In the genomic region with DNA sequence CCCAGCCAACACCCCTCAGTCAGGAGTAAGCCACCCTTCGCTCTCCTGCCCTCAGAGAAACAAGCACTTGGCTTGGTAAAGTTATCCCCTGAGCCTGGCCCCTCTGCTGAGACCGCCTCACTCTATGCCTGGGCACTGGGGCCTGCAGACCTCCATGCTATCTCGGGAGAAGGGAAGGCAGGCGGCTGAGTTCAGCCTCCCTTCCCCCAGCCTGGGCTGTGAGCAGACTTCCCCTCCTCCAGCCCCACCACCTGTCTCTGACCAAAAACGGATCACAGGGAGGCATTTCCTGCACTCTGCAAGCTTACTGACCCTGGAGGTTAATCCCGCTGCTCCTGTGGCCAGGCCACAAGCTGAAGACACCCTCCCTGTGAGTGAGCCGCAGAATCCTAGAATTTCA, we compare ENCODE assay signal across 8 mouse cellular contexts.
DNase-seq lines count a peak whose midpoint lies in the region; ATAC-seq and TF ChIP-seq lines count a peak whose summit lies in the region.

No protein-coding gene starts in this region.

- TF ChIP-seq EP300 in lung, postnatal 0 days (IDR thresholded peaks at IDR 0.05): no peak

- no peak overlapping the region for H3K9ac ChIP-seq in intestine, embryonic 14.5 days (ENCODE audit: low read length)
- no peak overlapping the region for H3K9ac ChIP-seq in intestine, postnatal 0 days (ENCODE audit: low read depth, low read length)
- H3K9ac ChIP-seq in kidney, postnatal 0 days (ENCODE audit: low read depth, low read length): peak overlapping the region; percentile 8; the same call in 1 of the 2 replicates
- H3K9ac ChIP-seq in lung, postnatal 0 days (replicated peaks; ENCODE audit: low read depth): no peak overlapping the region

- DNase-seq in intestine, embryonic 14.5 days (ENCODE audit: low spot score): no peak
- peak; percentile 81 for DNase-seq in embryo, embryonic 10 days (ENCODE audit: low spot score)
- DNase-seq in kidney, postnatal 0 days (ENCODE audit: low spot score): peak; percentile 65
- peak; percentile 34 for DNase-seq in retina, adult 2 months (ENCODE audit: low read depth, low spot score)
- no peak for DNase-seq in lung, postnatal 0 days (ENCODE audit: low spot score)
- DNase-seq in adrenal gland, postnatal 4 days (ENCODE audit: low spot score in 2 of 2): no peak
- DNase-seq in gastrocnemius, adult 18-20 months (ENCODE audit: low spot score): no peak

- H3K27me3 ChIP-seq in intestine, embryonic 14.5 days (replicated peaks; ENCODE audit: control insufficient read depth, insufficient read depth, low read length): no peaks in the 10 kb centered on the region
- no peaks in the 10 kb centered on the region for H3K27me3 ChIP-seq in intestine, postnatal 0 days (replicated peaks; ENCODE audit: control insufficient read depth, insufficient read depth, low read length)
- no peaks in the 10 kb centered on the region for H3K27me3 ChIP-seq in kidney, postnatal 0 days (ENCODE audit: insufficient read depth, low read length)
- no peaks in the 10 kb centered on the region for H3K27me3 ChIP-seq in lung, postnatal 0 days (replicated peaks; ENCODE audit: insufficient read depth, low read length)

- whole genome bisulfite sequencing in intestine, embryonic 14.5 days: 20% methylated on average over 7 of the region's 7 CpGs
- WGBS in intestine, postnatal 0 days: 42% methylated on average over 7 of the region's 7 CpGs
- 23% methylated on average over 7 of the region's 7 CpGs for WGBS in kidney, postnatal 0 days
- WGBS in lung, postnatal 0 days: 45% methylated on average over 7 of the region's 7 CpGs

- H3K4me1 ChIP-seq in intestine, embryonic 14.5 days (replicated peaks; ENCODE audit: control insufficient read depth, insufficient read depth, low read length): peaks cover 17% of the 10 kb centered on the region
- H3K4me1 ChIP-seq in intestine, postnatal 0 days (replicated peaks; ENCODE audit: control insufficient read depth, insufficient read depth, low read length): no peaks in the 10 kb centered on the region
- H3K4me1 ChIP-seq in kidney, postnatal 0 days (replicated peaks; ENCODE audit: insufficient read depth, low read length): peaks cover 23% of the 10 kb centered on the region
- H3K4me1 ChIP-seq in lung, postnatal 0 days (ENCODE audit: insufficient read depth, low read depth, low read length): no peaks in the 10 kb centered on the region

- ATAC-seq in intestine, embryonic 14.5 days (replicated peaks; ENCODE audit: low FRiP score, low TSS enrichment, low read depth): 0 out of 2 replicates have a peak, but pooled peaks have one; percentile 51
- no peak for ATAC-seq in intestine, postnatal 0 days
- peak; percentile 68 for ATAC-seq in kidney, postnatal 0 days (replicated peaks; ENCODE audit: low FRiP score, low read depth)
- ATAC-seq in lung, postnatal 0 days: no peak

- no peaks in the 10 kb centered on the region for H3K9me3 ChIP-seq in intestine, embryonic 14.5 days (ENCODE audit: control insufficient read depth, low read length)
- no peaks in the 10 kb centered on the region for H3K9me3 ChIP-seq in intestine, postnatal 0 days (ENCODE audit: control insufficient read depth)
- no peaks in the 10 kb centered on the region for H3K9me3 ChIP-seq in kidney, postnatal 0 days (replicated peaks; ENCODE audit: low read length)
- H3K9me3 ChIP-seq in lung, postnatal 0 days (ENCODE audit: low read length): no peaks in the 10 kb centered on the region

- H3K4me2 ChIP-seq in intestine, embryonic 14.5 days (ENCODE audit: low read length): no peak overlapping the region
- no peak overlapping the region for H3K4me2 ChIP-seq in intestine, postnatal 0 days (replicated peaks; ENCODE audit: low read depth)
- H3K4me2 ChIP-seq in kidney, postnatal 0 days (ENCODE audit: low read length): no peak overlapping the region
- no peak overlapping the region for H3K4me2 ChIP-seq in lung, postnatal 0 days (replicated peaks; ENCODE audit: low read depth, low read length)

- H3K4me3 ChIP-seq in intestine, embryonic 14.5 days (ENCODE audit: low read depth, low read length): no peak overlapping the region
- no peak overlapping the region for H3K4me3 ChIP-seq in intestine, postnatal 0 days (ENCODE audit: low read depth, low read length)
- no peak overlapping the region for H3K4me3 ChIP-seq in kidney, postnatal 0 days (replicated peaks; ENCODE audit: low read depth, low read length)
- no peak overlapping the region for H3K4me3 ChIP-seq in lung, postnatal 0 days (ENCODE audit: low read depth, low read length)

- H3K36me3 ChIP-seq in intestine, embryonic 14.5 days (ENCODE audit: control insufficient read depth, insufficient read depth, low read length): peaks cover 6% of the 10 kb centered on the region; the same call in 1 of the 2 replicates
- H3K36me3 ChIP-seq in intestine, postnatal 0 days (ENCODE audit: control insufficient read depth, insufficient read depth): peaks cover 5% of the 10 kb centered on the region; the same call in 1 of the 2 replicates
- H3K36me3 ChIP-seq in kidney, postnatal 0 days (ENCODE audit: insufficient read depth, low read length): no peaks in the 10 kb centered on the region
- no peaks in the 10 kb centered on the region for H3K36me3 ChIP-seq in lung, postnatal 0 days (ENCODE audit: insufficient read depth, low read length)

- peak overlapping the region; percentile 29; the same call in 1 of the 2 replicates for H3K27ac ChIP-seq in intestine, embryonic 14.5 days (ENCODE audit: low read depth)
- H3K27ac ChIP-seq in intestine, postnatal 0 days (ENCODE audit: low read depth, low read length): no peak overlapping the region
- peak overlapping the region; percentile 42; the same call in 1 of the 2 replicates for H3K27ac ChIP-seq in kidney, postnatal 0 days
- no peak overlapping the region for H3K27ac ChIP-seq in lung, postnatal 0 days (ENCODE audit: low read length)

- TF ChIP-seq CTCF in intestine, postnatal 0 days (IDR thresholded peaks at IDR 0.05; ENCODE audit: low read depth): no peak
- TF ChIP-seq CTCF in kidney, postnatal 0 days (IDR thresholded peaks at IDR 0.05; ENCODE audit: low read depth): no peak
- no peak for TF ChIP-seq CTCF in lung, postnatal 0 days (IDR thresholded peaks at IDR 0.05)

Comparison
In these comparisons a context has a peak if more than half of its experiments do, and no peak if none do; other contexts are left out.
1. ATAC-seq: peak in intestine, embryonic 14.5 days (single experiment) and kidney, postnatal 0 days (single experiment); none in intestine, postnatal 0 days (single experiment) and lung, postnatal 0 days (single experiment).
2. H3K27ac ChIP-seq: peak in intestine, embryonic 14.5 days (single experiment) and kidney, postnatal 0 days (single experiment); none in intestine, postnatal 0 days (single experiment) and lung, postnatal 0 days (single experiment).
3. DNase-seq: peak in embryo, embryonic 10 days (single experiment), kidney, postnatal 0 days (single experiment) and retina, adult 2 months (single experiment); none in intestine, embryonic 14.5 days (single experiment), lung, postnatal 0 days (single experiment), adrenal gland, postnatal 4 days (0 of 2) and gastrocnemius, adult 18-20 months (single experiment).